Mouse (Mus musculus) mammary gland, adult 2 months (tissue): ENCODE results near the gene Trappc2. TPM values are rescaled to one million over a fixed set of nuclear protein-coding genes. Genes with fewer than 3 reads are reported as not detected.

ENCODE experiments used
- polyA plus RNA-seq: library from polyadenylated mRNA; depleted of rRNA; stranded (reverse); fragments of >200 nt; gene quantifications from 2 replicates; pipeline ENCODE4 v1.2.3, GENCODE M21; 2012; ENCODE audit warnings: low replicate concordance; rRNA removed

Gene Trappc2
- polyA plus RNA-seq: 1.7 and 7.4 TPM in 2 replicates

DNA sequence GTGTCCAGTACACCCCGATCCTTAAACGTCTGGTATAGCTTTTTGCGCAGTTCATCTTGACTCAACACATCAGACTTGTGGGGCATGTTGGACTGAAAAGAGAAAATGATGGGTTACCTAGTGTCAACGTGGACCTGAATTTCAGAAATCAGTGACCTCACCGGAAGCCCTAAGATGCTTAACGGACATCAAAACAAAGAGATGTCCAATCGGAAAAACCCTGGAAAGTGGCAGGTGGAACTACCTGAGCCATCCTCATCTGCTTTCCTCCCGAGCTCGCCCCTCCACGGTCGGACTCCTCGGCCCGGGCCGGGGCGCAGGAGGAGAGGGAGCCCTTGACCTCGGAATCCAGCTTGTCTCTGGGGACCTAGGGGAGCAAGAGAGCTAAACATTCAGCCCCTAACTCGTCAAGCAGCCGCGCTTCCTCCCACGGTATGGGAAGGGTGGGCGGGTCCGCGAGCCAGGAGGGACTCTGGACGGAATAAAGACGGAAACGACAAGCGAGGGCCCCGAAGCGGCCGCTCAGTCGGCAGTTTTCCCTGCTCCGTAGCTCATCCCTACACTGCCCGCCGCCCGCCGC, at the start of gene Trappc2:
Gene Trappc2, plus strand, starts transcription at position 539 of the 580 bp plus-strand sequence.

DNA sequence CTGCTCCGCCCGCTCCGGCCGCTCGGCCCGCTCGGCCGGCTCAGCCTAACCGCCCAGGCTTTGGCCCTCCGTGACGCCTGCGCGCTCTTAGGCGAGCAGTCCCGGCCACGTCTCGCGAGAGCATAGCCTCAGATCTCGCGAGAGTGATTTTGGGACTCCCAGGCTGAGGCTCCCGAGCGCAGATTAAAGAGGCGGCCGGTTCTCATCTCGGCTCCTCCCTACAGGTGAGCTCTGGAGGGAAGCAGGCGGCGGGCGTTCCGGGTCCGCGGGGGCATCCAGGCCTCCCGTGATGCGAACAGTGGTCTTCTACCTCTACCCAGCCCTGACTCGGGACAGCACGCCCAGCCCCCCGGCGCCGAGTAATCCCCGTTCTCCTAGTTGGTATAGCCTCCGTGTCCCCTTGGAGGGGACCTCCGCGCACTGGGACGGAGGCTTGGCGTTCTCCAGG, 266 bp downstream of the Trappc2 start, which contains the start of gene Ofd1:
Gene Ofd1, minus strand, starts transcription at position 89 of the 448 bp plus-strand sequence.

DNA sequence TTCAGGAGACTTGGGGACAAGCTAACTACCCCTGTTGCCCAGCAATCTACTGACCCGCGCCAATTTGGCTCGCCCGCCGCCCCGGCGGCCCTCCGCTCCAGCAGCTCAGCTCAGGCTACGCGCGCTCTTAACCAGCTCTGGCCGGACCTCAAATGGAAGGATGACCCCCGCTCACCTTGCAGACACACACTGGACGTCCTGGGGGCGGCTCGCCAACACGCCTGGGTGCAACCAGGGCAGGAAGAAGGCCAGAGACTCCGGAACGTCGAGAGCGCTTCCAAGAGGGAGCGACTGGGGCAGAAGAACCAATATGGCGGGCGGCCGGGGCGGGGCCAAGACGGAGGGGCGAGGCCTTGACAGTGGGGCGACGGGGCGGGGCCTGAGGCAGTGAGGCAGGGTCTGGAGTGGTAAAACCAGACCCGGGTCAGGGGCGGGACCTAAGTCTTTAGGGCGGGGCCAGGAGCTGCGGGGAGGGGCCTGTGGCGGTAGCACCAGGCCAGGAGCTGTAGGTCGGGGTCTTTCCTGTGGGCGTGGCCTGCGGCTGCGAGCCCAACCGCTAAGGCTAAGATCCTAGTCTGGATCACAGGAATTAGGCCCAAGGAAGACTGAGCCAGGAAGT, 39.1 kb downstream of the Trappc2 start, which contains the start of gene Rab9:
Gene Rab9, minus strand, starts transcription at position 503 of the 619 bp plus-strand sequence.

Other genes starting within 250 kb of the Trappc2 start
- gene Gpm6b, start 201.7 kb upstream of the Trappc2 start, polyA plus RNA-seq: 8.9 and 13.0 TPM in 2 replicates
- gene Ofd1, start 130 bp downstream of the Trappc2 start, polyA plus RNA-seq: 1.1 and 1.2 TPM in 2 replicates
- gene Rab9, start 39.3 kb downstream of the Trappc2 start, polyA plus RNA-seq: 3.3 and 8.8 TPM in 2 replicates
- gene Tceanc, start 78.0 kb downstream of the Trappc2 start, polyA plus RNA-seq: 1.2 and 1.9 TPM in 2 replicates
- gene Egfl6, start 145.1 kb downstream of the Trappc2 start, polyA plus RNA-seq: 0.29 and 0.62 TPM in 2 replicates